Mouse (Mus musculus): ENCODE results near the gene Brinp1. TPM values are rescaled to one million over a fixed set of nuclear protein-coding genes. Genes with fewer than 3 reads are reported as not detected.

Brinp1 gene
- polyA plus RNA-seq, 1 experiment, result not detected

DNA sequence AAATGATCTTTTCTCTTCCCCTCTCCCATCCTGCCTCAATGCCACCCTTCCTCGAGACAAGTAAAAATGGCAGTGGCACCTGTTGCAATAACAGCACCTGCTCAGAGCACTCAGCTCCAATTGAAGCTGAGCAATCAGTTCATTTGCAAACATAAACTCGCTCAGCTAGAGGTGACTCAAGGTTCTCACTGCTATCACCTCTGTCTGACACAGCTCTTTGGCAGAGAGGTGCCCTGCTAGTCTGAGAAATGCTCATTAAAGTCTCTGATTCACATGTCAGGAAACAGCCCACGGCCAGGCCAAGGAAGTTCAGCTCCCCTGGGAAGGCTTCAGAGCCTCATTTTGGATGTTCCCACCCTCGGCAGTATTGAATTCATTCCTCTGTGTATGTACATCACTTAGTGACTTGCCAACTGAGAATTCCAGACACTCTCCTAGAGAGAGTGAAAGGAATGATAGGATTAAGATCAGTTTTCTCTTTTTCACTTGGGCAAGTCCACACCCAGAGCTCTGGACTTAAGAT, 165.7 kb downstream of the Brinp1 start:
- Histone ChIP-seq H3K36me3 (ENCODE audit: control insufficient read depth) (no peaks in the 10 kb centered on the region), H3K4me1 (ENCODE audit: control insufficient read depth) (no peaks in the 10 kb centered on the region), H3K27me3 (ENCODE audit: control insufficient read depth) (no peaks in the 10 kb centered on the region), H3K9me3 (ENCODE audit: control insufficient read depth, low read length) (no peaks in the 10 kb centered on the region), H3K4me3 (replicated peaks) (no peak overlapping the region)
- TF ChIP-seq GATA1 (IDR thresholded peaks at IDR 0.05; ENCODE audit: low read length), result no peak
- TF ChIP-seq TAL1 (IDR thresholded peaks at IDR 0.05; ENCODE audit: low read length), result no peak

DNA sequence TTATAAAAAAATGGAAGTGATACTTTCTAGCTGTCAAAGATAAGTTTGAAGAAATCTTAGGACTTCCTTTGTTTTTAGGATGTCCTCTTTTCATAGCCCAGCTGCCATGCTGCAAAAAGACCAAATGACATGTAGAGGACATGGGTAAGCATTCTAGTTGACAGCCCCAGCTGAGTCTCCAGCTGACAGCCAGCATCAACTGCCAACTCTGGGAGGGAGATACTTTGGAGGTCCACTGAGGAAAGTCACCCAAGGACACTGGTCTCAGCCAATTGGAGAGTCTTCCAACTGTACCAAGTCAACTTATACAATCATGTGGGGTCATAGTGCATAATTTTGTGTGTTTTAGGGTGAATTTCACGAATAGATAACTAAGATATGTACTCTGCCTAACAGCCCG, 166.6 kb downstream of the Brinp1 start:
- no peaks in the 10 kb centered on the region for H3K27me3 ChIP-seq (ENCODE audit: control insufficient read depth)
- H3K4me1 ChIP-seq (ENCODE audit: control insufficient read depth), result no peaks in the 10 kb centered on the region
- TF ChIP-seq GATA1 (IDR thresholded peaks at IDR 0.05; ENCODE audit: low read length) (no peak), TAL1 (IDR thresholded peaks at IDR 0.05; ENCODE audit: low read length) (no peak)
- no peaks in the 10 kb centered on the region for H3K9me3 ChIP-seq (ENCODE audit: control insufficient read depth, low read length)
- H3K4me3 ChIP-seq (replicated peaks), result no peak overlapping the region
- no peaks in the 10 kb centered on the region for H3K36me3 ChIP-seq (ENCODE audit: control insufficient read depth)

GRCm38 (mm10) chr4:68768256-68768655, 185.9 kb downstream of the Brinp1 start:
- Histone ChIP-seq H3K4me1 (ENCODE audit: control insufficient read depth) (no peaks in the 10 kb centered on the region), H3K27me3 (ENCODE audit: control insufficient read depth) (no peaks in the 10 kb centered on the region), H3K4me3 (replicated peaks) (no peak overlapping the region), H3K36me3 (ENCODE audit: control insufficient read depth) (no peaks in the 10 kb centered on the region), H3K9me3 (ENCODE audit: control insufficient read depth, low read length) (peaks cover 3% of the 10 kb centered on the region)
- TF ChIP-seq TAL1 (IDR thresholded peaks at IDR 0.05; ENCODE audit: low read length) (no peak), GATA1 (IDR thresholded peaks at IDR 0.05; ENCODE audit: low read length) (no peak)

DNA sequence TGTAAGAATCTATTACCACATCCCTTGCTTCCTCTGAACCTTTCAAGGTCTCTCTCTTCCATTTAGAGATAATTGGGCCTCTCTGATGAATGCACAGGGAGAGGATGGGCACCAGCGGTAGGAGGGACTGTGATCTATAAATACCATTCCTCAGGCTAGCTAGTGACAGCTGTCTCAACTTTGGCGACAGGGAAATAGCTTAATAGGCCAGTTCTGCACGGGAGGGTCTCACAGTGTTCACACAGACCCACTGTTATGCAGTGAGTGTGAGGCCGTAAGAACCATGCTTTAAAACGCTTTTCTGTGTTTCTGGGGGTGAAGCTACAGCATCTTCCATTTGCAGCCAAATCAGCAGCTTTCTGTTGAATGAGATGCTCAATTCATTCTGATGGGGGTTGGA, 186.8 kb downstream of the Brinp1 start:
- no peaks in the 10 kb centered on the region for H3K36me3 ChIP-seq (ENCODE audit: control insufficient read depth)
- no peak overlapping the region for H3K4me3 ChIP-seq (replicated peaks)
- no peaks in the 10 kb centered on the region for H3K4me1 ChIP-seq (ENCODE audit: control insufficient read depth)
- H3K27me3 ChIP-seq (ENCODE audit: control insufficient read depth), result no peaks in the 10 kb centered on the region
- H3K9me3 ChIP-seq (ENCODE audit: control insufficient read depth, low read length), result peaks cover 8% of the 10 kb centered on the region
- TF ChIP-seq GATA1 (IDR thresholded peaks at IDR 0.05; ENCODE audit: low read length) (no peak), TAL1 (IDR thresholded peaks at IDR 0.05; ENCODE audit: low read length) (no peak)

DNA sequence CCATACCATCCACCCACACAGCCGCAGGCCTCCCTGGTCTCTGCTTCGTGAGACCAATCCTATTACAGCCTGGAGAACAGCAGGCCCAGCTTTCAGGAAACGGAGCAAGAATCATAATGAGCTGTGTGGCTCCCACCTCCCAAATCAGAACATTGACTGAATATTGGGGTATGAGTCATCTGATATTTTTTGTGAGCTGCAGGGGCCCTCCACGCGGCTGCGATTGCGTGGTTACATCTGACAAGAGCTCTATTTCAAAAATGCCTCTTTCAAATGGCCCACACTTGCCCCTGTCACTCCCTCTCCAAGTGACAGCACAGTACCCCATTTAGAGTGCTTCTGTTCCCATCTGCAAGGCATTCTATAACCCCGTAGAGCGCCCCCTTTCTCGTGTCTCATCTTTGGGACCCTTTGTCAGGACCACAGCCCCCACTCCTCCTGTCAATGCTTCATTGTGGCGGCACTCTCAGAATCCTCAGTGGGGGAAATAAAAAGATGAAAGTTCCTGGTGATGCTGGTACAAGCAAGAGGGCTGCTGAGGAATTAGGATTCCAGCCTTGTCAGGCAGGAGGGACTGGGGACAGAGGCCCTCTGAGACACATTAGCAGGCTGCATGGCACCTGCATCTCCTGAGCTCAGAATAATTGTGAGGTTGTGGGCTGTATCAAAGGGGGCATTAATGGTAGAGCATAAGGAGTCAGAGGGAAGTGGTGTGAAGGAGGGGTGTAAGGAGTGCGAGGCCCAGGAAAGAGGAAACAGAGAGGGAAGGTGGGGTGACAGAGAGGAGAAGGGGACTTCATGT, 188.2 kb downstream of the Brinp1 start:
- H3K9me3 ChIP-seq (ENCODE audit: control insufficient read depth, low read length), result peaks cover 12% of the 10 kb centered on the region
- TF ChIP-seq GATA1 (IDR thresholded peaks at IDR 0.05; ENCODE audit: low read length) (no peak), TAL1 (IDR thresholded peaks at IDR 0.05; ENCODE audit: low read length) (no peak)
- no peaks in the 10 kb centered on the region for H3K27me3 ChIP-seq (ENCODE audit: control insufficient read depth)
- H3K36me3 ChIP-seq (ENCODE audit: control insufficient read depth), result no peaks in the 10 kb centered on the region
- H3K4me3 ChIP-seq (replicated peaks), result no peak overlapping the region
- H3K4me1 ChIP-seq (ENCODE audit: control insufficient read depth), result no peaks in the 10 kb centered on the region

DNA sequence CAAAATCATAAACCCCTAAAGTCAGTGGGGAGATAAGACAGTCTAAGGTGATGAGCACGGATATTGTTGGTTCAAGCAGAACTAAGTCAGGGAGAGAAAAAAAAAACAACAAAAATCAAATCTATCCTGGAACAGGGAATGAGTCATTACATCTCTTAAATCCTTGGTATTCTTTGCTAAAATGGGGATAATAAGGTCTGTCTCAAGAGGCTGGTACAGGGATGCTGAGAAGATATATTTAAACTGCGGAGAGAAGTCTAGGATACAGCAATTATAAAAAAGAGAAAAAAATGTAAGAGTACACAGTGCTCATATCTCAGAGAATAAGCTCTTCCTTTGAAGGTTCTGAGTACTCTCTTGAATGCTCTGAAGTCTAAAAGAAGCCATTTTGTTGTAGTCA, 189.3 kb downstream of the Brinp1 start:
- Histone ChIP-seq H3K4me3 (replicated peaks) (no peak overlapping the region), H3K36me3 (ENCODE audit: control insufficient read depth) (no peaks in the 10 kb centered on the region), H3K9me3 (ENCODE audit: control insufficient read depth, low read length) (peaks cover 12% of the 10 kb centered on the region), H3K4me1 (ENCODE audit: control insufficient read depth) (no peaks in the 10 kb centered on the region), H3K27me3 (ENCODE audit: control insufficient read depth) (no peaks in the 10 kb centered on the region)
- TF ChIP-seq TAL1 (IDR thresholded peaks at IDR 0.05; ENCODE audit: low read length), result no peak
- no peak for TF ChIP-seq GATA1 (IDR thresholded peaks at IDR 0.05; ENCODE audit: low read length)

- H3K27me3 ChIP-seq (ENCODE audit: control insufficient read depth), result no peaks in the 10 kb centered on the region
- TF ChIP-seq GATA1 (IDR thresholded peaks at IDR 0.05; ENCODE audit: low read length) (no peak), TAL1 (IDR thresholded peaks at IDR 0.05; ENCODE audit: low read length) (no peak)
- no peaks in the 10 kb centered on the region for H3K4me1 ChIP-seq (ENCODE audit: control insufficient read depth)
- no peak overlapping the region for H3K4me3 ChIP-seq (replicated peaks)
- H3K9me3 ChIP-seq (ENCODE audit: control insufficient read depth, low read length), result peaks cover 3% of the 10 kb centered on the region
- no peaks in the 10 kb centered on the region for H3K36me3 ChIP-seq (ENCODE audit: control insufficient read depth)
These were observed 233.2 kb downstream of the Brinp1 start for GRCm38 (mm10) chr4:68720983-68721382.
